Mouse (Mus musculus) stomach, embryonic 15.5 days (tissue): ENCODE results near the gene Zfp52. TPM values are rescaled to one million over a fixed set of nuclear protein-coding genes. Genes with fewer than 3 reads are reported as not detected.

ENCODE experiments used
- ATAC-seq: fragments of 200-750 bp; cut with Nextera tagmentation; 2 replicates; pipeline ENCODE4 v1.8.0; 2017; ENCODE audit warnings: low read depth, moderate number of reproducible peaks, moderate TSS enrichment; ENCODE audit not compliant: insufficient read depth, low FRiP score
- H3K27ac ChIP-seq: fragments of 300-500 bp; sonication (generic); 2 replicates; pipeline ENCODE4 v1.5.1; 2015; ENCODE audit warnings: mild to moderate bottlenecking, inconsistent platforms
- H3K27me3 ChIP-seq: fragments of 300-500 bp; sonication (generic); replicated peaks from 2 replicates; pipeline ENCODE4 v1.6.1; 2015; ENCODE audit warnings: inconsistent platforms
- H3K36me3 ChIP-seq: fragments of 300-500 bp; sonication (generic); 2 replicates; pipeline ENCODE4 v1.6.1; 2015; ENCODE audit warnings: inconsistent platforms
- H3K4me1 ChIP-seq: fragments of 300-500 bp; sonication (generic); 2 replicates; pipeline ENCODE4 v1.6.1; 2015; ENCODE audit warnings: inconsistent platforms
- H3K4me2 ChIP-seq: fragments of 300-500 bp; sonication (generic); 2 replicates; pipeline ENCODE4 v1.6.1; 2015; ENCODE audit warnings: mild to moderate bottlenecking, inconsistent platforms
- H3K4me3 ChIP-seq: fragments of 300-500 bp; sonication (generic); replicated peaks from 2 replicates; pipeline ENCODE4 v1.5.1; 2015; ENCODE audit warnings: inconsistent platforms
- H3K9ac ChIP-seq: fragments of 300-500 bp; sonication (generic); 2 replicates; pipeline ENCODE4 v1.6.1; 2015; ENCODE audit warnings: inconsistent platforms
- H3K9me3 ChIP-seq: fragments of 300-500 bp; sonication (generic); 2 replicates; pipeline ENCODE4 v1.6.1; 2016; ENCODE audit warnings: inconsistent platforms
- WGBS: fragments of 180-500 bp; shearing (Covaris S2); methylation state at CpG from one replicate; pipeline ENCODE4 v1.1.7; 2015; 5-methylcytosine and 5-hydroxymethylcytosine counted together
- polyA plus RNA-seq: library from polyadenylated mRNA; unstranded; fragments of >200 nt; fragmentation: Nextera tagmentation; extraction: Ambion mirVana; gene quantifications from 2 replicates; pipeline ENCODE4 v1.2.1, GENCODE M21; 2015

Zfp52 gene
- polyA plus RNA-seq, 1 experiment from 2014 or later, result 5.9 TPM

DNA sequence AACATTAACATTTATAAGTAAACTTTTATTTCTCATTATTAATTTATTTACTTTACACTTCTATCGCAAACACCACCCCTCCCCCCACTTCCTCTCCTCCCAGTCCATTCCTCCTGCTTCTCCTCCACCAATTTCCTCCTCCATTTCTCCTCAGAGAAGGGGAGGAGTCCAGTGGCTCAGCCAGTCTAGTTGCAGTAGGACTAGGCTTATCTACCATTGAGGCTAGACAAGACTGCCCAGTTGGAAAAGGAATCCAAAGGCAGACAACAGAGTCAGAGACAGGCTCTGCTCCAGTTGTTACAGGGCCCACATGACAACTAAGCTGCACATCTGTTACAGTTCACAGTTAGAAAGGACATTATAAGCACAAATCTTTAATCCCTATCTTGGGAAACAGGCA, 32.4 kb downstream of the Zfp52 start:
- 19% methylated on average over 1 of the region's 1 CpGs for whole genome bisulfite sequencing
- Histone ChIP-seq H3K4me1 (peaks cover 7% of the 10 kb centered on the region; the same call in 1 of the 2 replicates), H3K4me2 (peak overlapping the region; percentile 78), H3K4me3 (peak overlapping the region; percentile 34), H3K27me3 (no peaks in the 10 kb centered on the region), H3K9me3 (no peaks in the 10 kb centered on the region), H3K9ac (no peak overlapping the region), H3K36me3 (no peaks in the 10 kb centered on the region; the same call in 1 of the 2 replicates), H3K27ac (no peak overlapping the region)
- no peak for ATAC-seq

DNA sequence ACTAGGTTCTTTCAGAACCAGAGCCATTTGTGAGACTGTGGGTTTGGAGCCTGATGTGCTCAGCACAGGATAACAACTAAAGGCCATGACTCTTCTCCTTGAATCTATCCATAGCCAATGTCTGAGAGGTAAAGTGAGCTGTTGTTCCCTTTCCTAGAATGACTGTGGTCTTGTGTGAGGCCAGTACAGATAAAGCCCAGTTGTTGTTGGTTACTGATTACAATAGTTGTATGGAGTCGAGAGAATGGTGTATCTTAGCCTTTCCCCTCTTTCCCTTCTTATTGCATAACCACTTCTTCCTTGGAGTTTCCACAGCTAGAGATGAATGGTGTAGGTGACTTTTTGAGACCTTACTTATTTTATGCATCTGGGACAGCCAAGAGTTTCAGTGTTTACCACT, 43.7 kb downstream of the Zfp52 start:
- Histone ChIP-seq H3K9me3 (no peaks in the 10 kb centered on the region), H3K4me2 (no peak overlapping the region), H3K27ac (no peak overlapping the region), H3K9ac (no peak overlapping the region), H3K4me3 (no peak overlapping the region), H3K27me3 (no peaks in the 10 kb centered on the region), H3K4me1 (no peaks in the 10 kb centered on the region), H3K36me3 (peaks cover 16% of the 10 kb centered on the region)
- whole genome bisulfite sequencing, result 84% methylated on average over 1 of the region's 1 CpGs
- ATAC-seq, result no peak

GRCm38 (mm10) chr17:21579493-21580175, 44.3 kb downstream of the Zfp52 start:
- Histone ChIP-seq H3K4me1 (no peaks in the 10 kb centered on the region), H3K36me3 (peaks cover 17% of the 10 kb centered on the region)

DNA sequence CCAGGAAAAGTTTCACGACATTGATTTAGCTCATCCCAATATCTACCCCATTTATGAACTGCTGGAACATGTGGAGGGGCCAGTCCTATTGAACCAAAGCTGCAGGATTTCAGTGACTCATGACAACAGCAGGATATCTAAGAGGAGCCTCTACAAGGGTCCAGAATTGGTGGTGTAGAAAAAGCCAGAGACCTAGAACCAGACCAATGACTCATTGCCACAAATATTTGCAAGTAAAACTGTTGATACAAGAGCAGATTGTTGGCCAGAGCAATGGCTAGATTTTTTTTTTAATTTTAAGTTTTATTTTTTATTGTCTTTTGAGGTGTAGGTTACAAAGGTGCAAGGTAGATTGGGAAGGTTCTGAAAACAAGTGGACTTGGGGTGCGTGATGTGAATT, 50.2 kb downstream of the Zfp52 start:
- no peak overlapping the region for H3K27ac ChIP-seq
- H3K9me3 ChIP-seq, result no peaks in the 10 kb centered on the region
- no peak overlapping the region for H3K4me2 ChIP-seq
- H3K27me3 ChIP-seq, result no peaks in the 10 kb centered on the region
- H3K4me1 ChIP-seq, result no peaks in the 10 kb centered on the region
- H3K9ac ChIP-seq, result no peak overlapping the region
- peaks cover 33% of the 10 kb centered on the region for H3K36me3 ChIP-seq
- WGBS, result 95% methylated on average over 2 of the region's 2 CpGs
- no peak overlapping the region for H3K4me3 ChIP-seq
- ATAC-seq, result no peak

More at GRCm38 (mm10) chr17:21579493-21580175, 44.3 kb downstream of the Zfp52 start:
- Histone ChIP-seq H3K9me3 (no peaks in the 10 kb centered on the region), H3K27me3 (no peaks in the 10 kb centered on the region), H3K9ac (no peak overlapping the region), H3K4me2 (no peak overlapping the region), H3K27ac (no peak overlapping the region), H3K4me3 (no peak overlapping the region)
- peak; percentile 78 for ATAC-seq
- WGBS, result 23% methylated on average over 5 of the region's 5 CpGs

Other genes with a start within 250 kb of the Zfp52 start
- gene Vmn1r237, start 223.7 kb upstream of the Zfp52 start, polyA plus RNA-seq, result not detected in 2 replicates
- gene Zfp677, start 151.8 kb upstream of the Zfp52 start, polyA plus RNA-seq, result 3.1 and 3.4 TPM in 2 replicates
- 6.5 and 7.3 TPM in 2 replicates for gene Zfp54, start 112.3 kb upstream of the Zfp52 start, polyA plus RNA-seq
- 15.4 and 17.0 TPM in 2 replicates for gene Zfp51, start 85.2 kb upstream of the Zfp52 start, polyA plus RNA-seq
- 13.4 and 13.5 TPM in 2 replicates for gene Zfp53, start 46.5 kb upstream of the Zfp52 start, polyA plus RNA-seq
- 16.0 and 16.3 TPM in 2 replicates for gene Zfp948, start 31.5 kb downstream of the Zfp52 start, polyA plus RNA-seq
- 4.2 TPM in 2 replicates for gene Zfp983, start 115.1 kb downstream of the Zfp52 start, polyA plus RNA-seq
- 4.7 and 8.0 TPM in 2 replicates for gene Gm10226, start 156.3 kb downstream of the Zfp52 start, polyA plus RNA-seq
- gene Zfp760, start 172.2 kb downstream of the Zfp52 start, polyA plus RNA-seq, result 10.1 and 10.9 TPM in 2 replicates
- 5.9 and 6.1 TPM in 2 replicates for gene Zfp229, start 195.3 kb downstream of the Zfp52 start, polyA plus RNA-seq